Mouse (Mus musculus) adrenal gland (tissue): ENCODE data around the gene Chrne.

Experiments used
- intact Hi-C: fragments of 180-260 bp; cut with DNase I; formaldehyde crosslinking; loops from one replicate; pipeline ENCODE4 v1.15.1; 2025

Chrne gene

GRCm38 (mm10) chr11:70628431-70628830, 9.4 kb upstream of the Chrne start:
- intact Hi-C loops, result loop anchor here (5.0 kb wide), 1 partner anchor 124 kb away; no protein-coding TSS in a partner anchor

GRCm38 (mm10) chr11:70626877-70627276, 7.9 kb upstream of the Chrne start:
- intact Hi-C loops, result loop anchor here (5.0 kb wide), 1 partner anchor 125 kb away; no protein-coding TSS in a partner anchor

GRCm38 (mm10) chr11:70625473-70625872, 6.5 kb upstream of the Chrne start:
- intact Hi-C loops, result loop anchor here (5.0 kb wide), 1 partner anchor 127 kb away; no protein-coding TSS in a partner anchor

- intact Hi-C loops, result loop anchor here (5.0 kb wide), 1 partner anchor 106 kb away; the partner anchor contains the start of gene Gltpd2
These were observed 4.2 kb upstream of the Chrne start for GRCm38 (mm10) chr11:70623053-70623742.

DNA sequence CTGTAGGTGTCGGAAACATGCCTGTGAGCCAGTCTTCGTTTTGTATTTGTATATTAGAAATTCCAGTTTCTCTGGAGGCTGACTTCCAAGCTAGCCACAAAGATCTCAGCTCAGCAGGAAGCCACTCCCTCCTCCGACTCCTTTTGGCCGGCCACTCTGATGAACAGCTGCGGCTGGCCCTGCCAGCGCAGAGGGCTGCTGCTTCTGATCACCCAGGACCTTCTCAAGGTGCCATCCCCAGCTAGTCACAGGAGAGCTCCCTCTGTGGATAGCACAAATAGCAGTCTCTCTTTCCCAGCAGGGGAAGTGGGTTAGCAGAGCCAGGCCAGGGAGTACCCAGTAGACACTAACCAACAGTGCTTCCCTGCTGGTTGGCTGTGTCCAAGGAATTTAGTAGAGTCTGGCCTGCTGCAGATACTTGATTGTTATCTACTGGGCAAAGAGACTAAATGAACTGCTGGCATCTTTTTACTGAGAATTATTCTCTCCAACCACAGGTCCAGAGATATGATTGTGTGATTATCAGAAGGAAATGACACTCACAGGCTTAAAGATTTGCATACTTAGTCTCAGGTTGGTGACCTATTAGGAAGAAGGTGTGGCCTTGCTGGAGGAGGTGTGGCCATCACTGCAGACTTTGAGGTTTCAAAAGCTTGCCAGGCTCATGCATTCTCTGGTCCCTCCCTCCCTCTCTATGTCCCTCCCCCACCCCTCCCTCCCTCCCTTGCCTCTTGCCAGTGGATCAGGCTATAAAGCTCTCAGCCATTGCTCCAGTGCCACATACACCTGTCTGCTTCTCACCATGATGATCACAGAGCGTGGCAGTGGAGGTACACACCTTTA, 3.2 kb upstream of the Chrne start:
- intact Hi-C loops, result loop anchor here (5.0 kb wide), 1 partner anchor 105 kb away; the partner anchor contains the start of gene Gltpd2

GRCm38 (mm10) chr11:70615516-70616093, 3.4 kb downstream of the Chrne start, which contains the start of gene 4930544D05Rik:
4930544D05Rik (plus strand) TSS chr11:70615848.
- intact Hi-C loops, result no loop called here

DNA sequence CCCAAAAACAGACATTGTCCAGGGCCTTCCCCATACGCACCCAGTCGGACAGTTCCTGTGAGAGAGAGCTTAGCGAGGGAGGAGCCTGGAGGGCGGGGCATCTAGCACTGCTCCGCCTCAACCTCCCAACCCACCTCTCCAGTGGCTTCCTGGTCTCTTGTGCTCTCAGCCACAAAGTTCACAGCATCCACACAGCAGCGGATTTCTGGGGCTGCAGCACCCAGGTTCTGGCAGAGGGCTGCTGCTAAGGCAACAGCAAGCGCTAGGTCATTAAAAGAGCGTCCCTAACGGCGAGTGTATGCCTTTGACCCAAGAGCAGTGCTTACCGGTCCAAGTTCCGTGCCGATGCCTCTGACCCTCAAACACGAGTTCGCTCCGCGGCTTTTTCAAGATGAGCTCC, 3.9 kb downstream of the Chrne start:
- intact Hi-C loops, result no loop called here

DNA sequence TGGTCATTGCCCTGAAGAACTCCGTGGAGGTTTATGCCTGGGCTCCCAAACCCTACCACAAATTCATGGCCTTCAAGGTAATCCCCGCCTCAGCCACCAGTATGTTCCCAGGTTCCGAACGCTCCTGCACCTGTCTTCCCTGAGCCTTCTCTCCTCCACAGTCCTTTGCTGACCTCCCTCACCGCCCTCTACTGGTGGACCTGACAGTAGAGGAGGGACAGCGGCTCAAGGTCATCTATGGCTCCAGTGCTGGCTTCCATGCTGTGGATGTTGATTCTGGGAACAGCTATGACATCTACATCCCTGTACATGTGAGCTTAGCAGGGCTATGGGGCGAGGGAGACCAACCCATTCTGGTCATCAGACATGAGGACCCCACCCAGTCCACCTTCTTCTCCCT, 6.5 kb downstream of the Chrne start:
- intact Hi-C loops, result no loop called here

DNA sequence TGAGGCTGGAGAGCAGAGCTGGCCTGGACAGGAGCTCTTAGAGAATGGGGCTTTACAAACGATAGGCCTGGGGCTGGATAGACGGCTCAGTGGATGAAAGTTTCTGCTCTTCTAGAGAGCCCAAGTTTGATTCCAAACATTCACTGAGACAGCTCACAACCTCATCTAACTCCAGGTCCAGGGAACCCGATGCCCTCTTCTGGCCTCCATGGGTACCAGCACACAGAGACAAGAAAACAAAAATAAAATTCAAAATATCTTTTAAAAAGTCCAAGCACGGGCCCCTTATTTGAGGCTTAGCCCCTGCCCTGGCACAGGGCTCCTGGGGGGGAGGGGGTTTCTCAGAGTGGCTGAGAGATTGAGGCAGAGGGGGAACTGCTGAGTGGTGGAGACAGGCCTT, 8.3 kb downstream of the Chrne start:
- intact Hi-C loops, result no loop called here

- intact Hi-C loops, result loop anchor here (5.0 to 10.0 kb wide), 2 partner anchors 76 to 174 kb away; partner anchors contain the start of genes Arrb2 and Gm40193
These were observed 10.5 kb downstream of the Chrne start for GRCm38 (mm10) chr11:70608381-70609066.

- intact Hi-C loops, result loop anchor here (5.0 to 10.0 kb wide), 2 partner anchors 75 to 173 kb away; partner anchors contain the start of genes Arrb2 and Gm40193
These were observed 11.4 kb downstream of the Chrne start for GRCm38 (mm10) chr11:70607611-70608010.

DNA sequence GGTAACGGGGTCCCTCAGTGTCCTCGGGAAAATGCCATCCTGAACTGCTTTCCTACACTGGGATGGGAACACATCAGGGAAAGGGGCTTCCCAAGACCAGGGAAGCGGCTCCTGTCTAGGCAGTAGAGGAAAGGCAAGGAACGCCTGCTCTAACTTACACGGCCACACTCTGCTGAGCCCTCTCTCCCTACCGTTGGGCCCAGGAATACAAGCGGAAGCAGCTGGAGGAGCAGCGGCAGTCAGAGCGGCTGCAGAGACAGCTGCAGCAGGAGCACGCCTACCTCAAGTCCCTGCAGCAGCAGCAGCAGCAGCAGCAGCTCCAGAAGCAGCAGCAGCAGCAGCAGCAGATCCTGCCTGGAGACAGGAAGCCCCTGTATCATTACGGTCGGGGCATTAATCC, 12.3 kb downstream of the Chrne start:
- intact Hi-C loops, result loop anchor here (5.0 to 10.0 kb wide), 2 partner anchors 74 to 172 kb away; partner anchors contain the start of genes Arrb2 and Gm40193

GRCm38 (mm10) chr11:70605024-70605566, 13.9 kb downstream of the Chrne start:
- intact Hi-C loops, result loop anchor here (2.0 to 10.0 kb wide), 3 partner anchors 73 to 170 kb away; partner anchors contain the start of genes Arrb2 and Gm40193

GRCm38 (mm10) chr11:70598451-70598953, 20.5 kb downstream of the Chrne start:
- intact Hi-C loops, result no loop called here

- intact Hi-C loops, result no loop called here
These were observed 21.7 kb downstream of the Chrne start for GRCm38 (mm10) chr11:70597301-70597700.

DNA sequence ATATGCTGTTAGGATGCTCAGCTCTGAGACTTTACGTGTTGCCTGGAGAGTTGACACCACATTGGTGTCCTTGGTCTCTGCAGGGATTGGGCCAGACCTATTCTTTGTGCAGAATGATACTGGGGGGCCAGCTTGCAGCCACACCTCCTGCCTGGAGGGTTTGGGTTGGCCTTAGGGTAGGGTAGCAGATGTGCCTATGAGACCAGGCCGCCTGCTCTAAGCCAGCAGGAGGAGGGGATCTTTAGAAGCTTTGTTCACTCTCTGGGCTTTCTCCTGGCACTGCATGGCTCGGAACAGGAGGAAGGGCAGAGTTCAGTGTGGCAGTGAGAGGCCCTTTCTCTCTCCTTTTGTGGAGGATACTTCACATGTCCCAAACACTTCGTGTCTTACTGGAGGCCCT, 22.9 kb downstream of the Chrne start:
- intact Hi-C loops, result no loop called here

GRCm38 (mm10) chr11:70595638-70596037, 23.4 kb downstream of the Chrne start:
- intact Hi-C loops, result no loop called here

GRCm38 (mm10) chr11:70594253-70594989, 24.6 kb downstream of the Chrne start:
- intact Hi-C loops, result no loop called here

DNA sequence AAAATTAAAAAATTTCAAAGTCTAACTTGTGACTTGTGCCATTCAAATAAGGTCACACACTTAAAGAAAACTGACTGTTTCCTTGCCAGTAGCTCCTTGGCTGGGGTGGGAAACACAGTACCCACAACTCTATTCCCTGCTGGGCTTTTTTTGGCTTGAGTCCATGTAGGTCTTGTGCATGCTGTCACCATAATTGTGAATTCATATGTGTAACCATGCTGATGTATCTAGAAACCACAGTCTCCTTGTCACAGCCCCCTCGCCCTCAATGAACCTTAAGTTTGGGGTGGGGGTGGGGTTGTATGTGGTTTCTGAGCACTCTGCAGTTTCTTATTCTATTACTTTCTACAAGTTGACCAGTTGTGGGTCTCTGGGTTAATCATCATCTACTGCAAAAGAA, 27.3 kb downstream of the Chrne start:
- intact Hi-C loops, result no loop called here

DNA sequence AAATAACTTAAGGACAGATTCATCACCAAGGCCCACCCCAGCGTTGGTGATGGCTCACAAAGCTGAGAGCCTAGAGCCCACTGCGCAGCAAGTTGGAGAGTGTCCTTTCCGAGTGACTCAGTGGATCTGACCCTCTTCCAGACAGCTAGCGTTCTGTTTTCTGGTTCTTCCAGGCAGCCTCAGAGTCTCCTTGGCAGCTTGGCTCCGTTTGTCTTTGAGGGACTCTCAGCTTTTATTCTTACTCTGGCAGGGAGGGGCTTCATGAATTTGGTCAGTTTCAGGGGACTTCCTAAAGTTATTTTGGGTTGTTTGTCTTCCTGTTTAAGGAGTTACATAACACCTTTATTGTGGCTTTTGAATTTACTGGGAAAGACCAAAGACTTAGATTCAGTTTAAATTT, 32.1 kb downstream of the Chrne start:
- intact Hi-C loops, result no loop called here
